Mouse (Mus musculus) heart, embryonic 15.5 days (tissue): ENCODE measurements around the gene Ror1. TPM values are rescaled to one million over a fixed set of nuclear protein-coding genes. Genes with fewer than 3 reads are reported as not detected.

Experiments
- ATAC-seq: fragments of 200-750 bp; cut with Nextera tagmentation; replicated peaks from 2 replicates; pipeline ENCODE4 v1.8.0; 2017; ENCODE audit warnings: low read depth, moderate TSS enrichment; ENCODE audit not compliant: insufficient number of reproducible peaks, insufficient read depth, low FRiP score
- H3K27ac ChIP-seq: fragments of 300-500 bp; sonication (generic); 2 replicates; pipeline ENCODE4 v1.5.1; 2015; ENCODE audit warnings: mild to moderate bottlenecking, inconsistent platforms
- H3K27me3 ChIP-seq: fragments of 300-500 bp; sonication (generic); 2 replicates; pipeline ENCODE4 v1.6.1; 2015; ENCODE audit warnings: inconsistent platforms
- H3K36me3 ChIP-seq: fragments of 300-500 bp; sonication (generic); 2 replicates; pipeline ENCODE4 v1.6.1; 2015; ENCODE audit warnings: mild to moderate bottlenecking, inconsistent platforms
- H3K4me1 ChIP-seq: fragments of 300-500 bp; sonication (generic); replicated peaks from 2 replicates; pipeline ENCODE4 v1.6.1; 2015; ENCODE audit warnings: inconsistent platforms
- H3K4me2 ChIP-seq: fragments of 300-500 bp; sonication (generic); 2 replicates; pipeline ENCODE4 v1.6.1; 2015; ENCODE audit warnings: inconsistent platforms, mild to moderate bottlenecking, moderate library complexity
- H3K4me3 ChIP-seq: fragments of 300-500 bp; sonication (generic); 2 replicates; pipeline ENCODE4 v1.5.1; 2015; ENCODE audit warnings: mild to moderate bottlenecking, inconsistent platforms
- H3K9ac ChIP-seq: fragments of 300-500 bp; sonication (generic); 2 replicates; pipeline ENCODE4 v1.6.1; 2015; ENCODE audit warnings: mild to moderate bottlenecking, inconsistent platforms
- H3K9me3 ChIP-seq: fragments of 300-500 bp; sonication (generic); replicated peaks from 2 replicates; pipeline ENCODE4 v1.6.1; 2016; ENCODE audit warnings: inconsistent platforms
- WGBS: fragments of 180-500 bp; shearing (Covaris S2); methylation state at CpG from one replicate; pipeline ENCODE4 v1.1.7; 2015; ENCODE audit warnings: mixed read lengths; 5-methylcytosine and 5-hydroxymethylcytosine counted together
- polyA plus RNA-seq: library from polyadenylated mRNA; unstranded; fragments of >200 nt; fragmentation: Nextera tagmentation; extraction: Ambion mirVana; gene quantifications from 2 replicates; pipeline ENCODE4 v1.2.1, GENCODE M21; 2015

Ror1 gene
- 12.9 and 15.1 TPM in 2 replicates for polyA plus RNA-seq

GRCm38 (mm10) chr4:100095685-100096595 is at the start of gene Ror1:
Gene Ror1, plus strand, starts transcription at chr4:100095791.
- ATAC-seq: peak; percentile 83
- Histone ChIP-seq H3K27ac (peak within 1 kb of the TSS; percentile 95), H3K4me3 (peak within 1 kb of the TSS; percentile 95), H3K9me3 (no peaks in the 10 kb centered on the region), H3K4me1 (peaks cover 19% of the 10 kb centered on the region), H3K9ac (peak within 1 kb of the TSS; percentile 94), H3K27me3 (no peaks in the 10 kb centered on the region), H3K4me2 (peak within 1 kb of the TSS; percentile 82), H3K36me3 (no peaks in the 10 kb centered on the region)
- WGBS: 1% methylated on average over 69 of the region's 76 CpGs

- Histone ChIP-seq H3K9ac (no peak overlapping the region), H3K27ac (no peak overlapping the region), H3K9me3 (no peaks in the 10 kb centered on the region), H3K4me3 (no peak overlapping the region), H3K4me1 (peaks cover 30% of the 10 kb centered on the region), H3K4me2 (no peak overlapping the region), H3K27me3 (no peaks in the 10 kb centered on the region), H3K36me3 (no peaks in the 10 kb centered on the region)
- WGBS: 61% methylated on average over 6 of the region's 6 CpGs
- no peak for ATAC-seq
These were observed 48.5 kb upstream of the Ror1 start for GRCm38 (mm10) chr4:100047066-100047465.

- Histone ChIP-seq H3K27ac (peak overlapping the region; percentile 53), H3K36me3 (no peaks in the 10 kb centered on the region), H3K4me2 (no peak overlapping the region), H3K9ac (no peak overlapping the region), H3K4me1 (peaks cover 28% of the 10 kb centered on the region), H3K9me3 (no peaks in the 10 kb centered on the region), H3K27me3 (no peaks in the 10 kb centered on the region), H3K4me3 (no peak overlapping the region)
- WGBS: 50% methylated on average over 7 of the region's 7 CpGs
- ATAC-seq: no peak
These were observed 47.1 kb upstream of the Ror1 start for GRCm38 (mm10) chr4:100048351-100048950.

- no peak overlapping the region for H3K9ac ChIP-seq
- H3K4me1 ChIP-seq: peaks cover 35% of the 10 kb centered on the region
- no peaks in the 10 kb centered on the region for H3K27me3 ChIP-seq
- H3K4me3 ChIP-seq: no peak overlapping the region
- H3K36me3 ChIP-seq: no peaks in the 10 kb centered on the region
- no peaks in the 10 kb centered on the region for H3K9me3 ChIP-seq
- H3K27ac ChIP-seq: no peak overlapping the region
- ATAC-seq: no peak
- H3K4me2 ChIP-seq: no peak overlapping the region
These were observed 43.8 kb upstream of the Ror1 start for GRCm38 (mm10) chr4:100051767-100052166.

- Histone ChIP-seq H3K4me1 (peaks cover 35% of the 10 kb centered on the region), H3K4me3 (no peak overlapping the region), H3K36me3 (no peaks in the 10 kb centered on the region), H3K9ac (no peak overlapping the region), H3K9me3 (no peaks in the 10 kb centered on the region), H3K4me2 (no peak overlapping the region), H3K27me3 (no peaks in the 10 kb centered on the region), H3K27ac (no peak overlapping the region)
- no peak for ATAC-seq
- WGBS: 70% methylated on average over 3 of the region's 3 CpGs
These were observed 43.3 kb upstream of the Ror1 start for GRCm38 (mm10) chr4:100052258-100052657.

- H3K27ac ChIP-seq: no peak overlapping the region
- H3K4me1 ChIP-seq: peaks cover 13% of the 10 kb centered on the region
- no peaks in the 10 kb centered on the region for H3K36me3 ChIP-seq
- no peaks in the 10 kb centered on the region for H3K27me3 ChIP-seq
- WGBS: 42% methylated on average over 9 of the region's 9 CpGs
- no peak for ATAC-seq
- no peak overlapping the region for H3K4me2 ChIP-seq
- H3K4me3 ChIP-seq: no peak overlapping the region
- no peak overlapping the region for H3K9ac ChIP-seq
- no peaks in the 10 kb centered on the region for H3K9me3 ChIP-seq
These were observed 39.5 kb upstream of the Ror1 start for GRCm38 (mm10) chr4:100056046-100056445.

GRCm38 (mm10) chr4:100056446-100056845 is 39.1 kb upstream of the Ror1 start:
- H3K9me3 ChIP-seq: no peaks in the 10 kb centered on the region
- no peak overlapping the region for H3K4me3 ChIP-seq
- no peak for ATAC-seq
- no peaks in the 10 kb centered on the region for H3K27me3 ChIP-seq
- H3K4me1 ChIP-seq: peaks cover 13% of the 10 kb centered on the region
- H3K36me3 ChIP-seq: no peaks in the 10 kb centered on the region
- 72% methylated on average over 4 of the region's 4 CpGs for WGBS
- no peak overlapping the region for H3K27ac ChIP-seq
- no peak overlapping the region for H3K9ac ChIP-seq
- H3K4me2 ChIP-seq: no peak overlapping the region

- WGBS: 88% methylated on average over 13 of the region's 13 CpGs
- H3K9ac ChIP-seq: no peak overlapping the region
- H3K27ac ChIP-seq: no peak overlapping the region
- H3K4me1 ChIP-seq: peaks cover 9% of the 10 kb centered on the region
- no peaks in the 10 kb centered on the region for H3K27me3 ChIP-seq
- ATAC-seq: no peak
- H3K36me3 ChIP-seq: no peaks in the 10 kb centered on the region
- no peak overlapping the region for H3K4me2 ChIP-seq
- H3K4me3 ChIP-seq: no peak overlapping the region
- no peaks in the 10 kb centered on the region for H3K9me3 ChIP-seq
These were observed 38.2 kb upstream of the Ror1 start for GRCm38 (mm10) chr4:100057381-100057780.

- Histone ChIP-seq H3K4me2 (no peak overlapping the region), H3K36me3 (no peaks in the 10 kb centered on the region), H3K9ac (no peak overlapping the region), H3K27ac (no peak overlapping the region), H3K27me3 (no peaks in the 10 kb centered on the region), H3K4me1 (peaks cover 9% of the 10 kb centered on the region), H3K9me3 (no peaks in the 10 kb centered on the region), H3K4me3 (no peak overlapping the region)
- no peak for ATAC-seq
- WGBS: 91% methylated on average over 5 of the region's 5 CpGs
These were observed 37.0 kb upstream of the Ror1 start for GRCm38 (mm10) chr4:100058631-100059030.

- peaks cover 16% of the 10 kb centered on the region for H3K4me1 ChIP-seq
- 58% methylated on average over 3 of the region's 3 CpGs for WGBS
- no peaks in the 10 kb centered on the region for H3K36me3 ChIP-seq
- no peak overlapping the region for H3K27ac ChIP-seq
- H3K27me3 ChIP-seq: no peaks in the 10 kb centered on the region
- H3K9ac ChIP-seq: no peak overlapping the region
- no peak overlapping the region for H3K4me3 ChIP-seq
- H3K9me3 ChIP-seq: no peaks in the 10 kb centered on the region
- H3K4me2 ChIP-seq: no peak overlapping the region
- no peak for ATAC-seq
These were observed 35.8 kb upstream of the Ror1 start for GRCm38 (mm10) chr4:100059811-100060210.

GRCm38 (mm10) chr4:100061396-100062066 is 34.1 kb upstream of the Ror1 start:
- no peak for ATAC-seq
- peaks cover 6% of the 10 kb centered on the region; the same call in 1 of the 2 replicates for H3K4me1 ChIP-seq
- H3K27ac ChIP-seq: no peak overlapping the region
- no peak overlapping the region for H3K4me2 ChIP-seq
- H3K4me3 ChIP-seq: no peak overlapping the region
- H3K9me3 ChIP-seq: no peaks in the 10 kb centered on the region
- no peaks in the 10 kb centered on the region for H3K36me3 ChIP-seq
- no peak overlapping the region for H3K9ac ChIP-seq
- no peaks in the 10 kb centered on the region for H3K27me3 ChIP-seq
- WGBS: 72% methylated on average over 19 of the region's 19 CpGs
